Mouse (Mus musculus) embryonic fibroblast, embryonic 13.5 days (primary cell): ENCODE measurements around the gene Emsy. TPM values are rescaled to one million over a fixed set of nuclear protein-coding genes. Genes with fewer than 3 reads are reported as not detected.
A peak's percentile ranks its signal among the peaks of the same experiment; 100 is the strongest.

Source experiments
- H3K27ac ChIP-seq: 2 replicates; pipeline ENCODE4 v1.5.1; 2012; ENCODE audit warnings: low read length, control low read depth, inconsistent platforms; ENCODE audit not compliant: insufficient read depth
- H3K4me1 ChIP-seq: 2 replicates; pipeline ENCODE4 v1.6.1; 2011; ENCODE audit warnings: low read length; ENCODE audit not compliant: control insufficient read depth, insufficient read depth
- H3K4me3 ChIP-seq: 2 replicates; pipeline ENCODE4 v1.5.1; 2011; ENCODE audit warnings: mild to moderate bottlenecking, control low read depth, low read length; ENCODE audit not compliant: insufficient read depth
- CTCF ChIP-seq: IDR thresholded peaks from 2 replicates; pipeline ENCODE4 v1.5.1; 2011; ENCODE audit warnings: mild to moderate bottlenecking, control low read depth, low read length, moderate library complexity, borderline replicate concordance; ENCODE audit not compliant: insufficient read depth
- POLR2A ChIP-seq: IDR thresholded peaks from 2 replicates; pipeline ENCODE4 v1.6.1; 2011; ENCODE audit warnings: low read depth, mild to moderate bottlenecking, control low read depth, low read length, moderate library complexity
- polyA plus RNA-seq: library from polyadenylated mRNA; stranded (reverse); fragments of >200 nt; gene quantifications from 2 replicates; pipeline ENCODE4 v1.2.4, GENCODE M21; 2011; ENCODE audit warnings: low read depth; ENCODE audit not compliant: missing spikeins, insufficient read length

Gene Emsy
- polyA plus RNA-seq, 1 experiment = 58.6 TPM

GRCm38 (mm10) chr7:98629947-98630346 is 26.6 kb downstream of the Emsy start:
- Histone ChIP-seq H3K27ac (no peak overlapping the region), H3K4me3 (no peak overlapping the region), H3K4me1 (no peaks in the 10 kb centered on the region)
- TF ChIP-seq POLR2A (no peak), CTCF (no peak)

GRCm38 (mm10) chr7:98617739-98618138 is 38.8 kb downstream of the Emsy start:
- H3K27ac ChIP-seq = no peak overlapping the region
- no peaks in the 10 kb centered on the region for H3K4me1 ChIP-seq
- TF ChIP-seq CTCF (no peak), POLR2A (no peak)
- no peak overlapping the region for H3K4me3 ChIP-seq

DNA sequence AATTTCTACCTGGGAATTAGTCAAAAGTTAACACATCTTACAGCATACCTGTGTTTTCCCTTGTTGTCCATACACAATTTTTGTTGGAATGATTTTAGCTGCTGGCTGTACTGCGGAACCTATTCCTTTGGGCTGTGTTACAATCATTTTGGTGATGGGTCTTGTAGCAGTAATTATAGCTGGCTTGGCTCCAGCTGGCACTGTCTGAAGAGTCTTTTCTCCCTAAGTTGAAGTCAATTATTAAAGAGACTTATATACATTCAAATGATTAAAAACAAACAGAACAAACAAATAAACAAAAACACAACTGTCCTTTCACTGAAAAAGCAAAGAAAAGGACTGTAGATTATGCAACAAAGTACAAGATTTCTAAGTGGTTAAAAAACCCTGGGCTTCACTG is 43.6 kb downstream of the Emsy start:
- TF ChIP-seq POLR2A (no peak), CTCF (no peak)
- no peaks in the 10 kb centered on the region for H3K4me1 ChIP-seq
- no peak overlapping the region for H3K27ac ChIP-seq
- no peak overlapping the region for H3K4me3 ChIP-seq

DNA sequence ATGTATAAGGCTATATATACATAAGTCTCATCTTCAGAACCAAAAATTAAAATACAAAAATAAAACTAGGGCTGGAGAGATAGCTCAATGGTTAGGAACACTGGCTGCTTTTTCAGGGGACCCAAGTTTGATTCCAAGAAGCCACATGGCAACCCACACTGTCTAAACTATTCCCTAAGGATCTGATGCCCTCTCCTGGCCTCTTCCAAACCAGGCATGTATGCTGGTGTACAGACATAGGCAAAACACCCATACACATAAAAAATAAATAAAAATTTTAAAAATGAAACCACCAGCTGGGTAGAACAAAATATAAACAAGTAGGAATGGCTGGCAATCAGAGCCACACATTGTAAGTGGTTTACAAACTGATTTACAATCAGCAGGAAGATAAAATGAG is 48.1 kb downstream of the Emsy start:
- H3K27ac ChIP-seq = no peak overlapping the region
- H3K4me3 ChIP-seq = no peak overlapping the region
- no peak for TF ChIP-seq POLR2A
- TF ChIP-seq CTCF = no peak
- H3K4me1 ChIP-seq = no peaks in the 10 kb centered on the region

DNA sequence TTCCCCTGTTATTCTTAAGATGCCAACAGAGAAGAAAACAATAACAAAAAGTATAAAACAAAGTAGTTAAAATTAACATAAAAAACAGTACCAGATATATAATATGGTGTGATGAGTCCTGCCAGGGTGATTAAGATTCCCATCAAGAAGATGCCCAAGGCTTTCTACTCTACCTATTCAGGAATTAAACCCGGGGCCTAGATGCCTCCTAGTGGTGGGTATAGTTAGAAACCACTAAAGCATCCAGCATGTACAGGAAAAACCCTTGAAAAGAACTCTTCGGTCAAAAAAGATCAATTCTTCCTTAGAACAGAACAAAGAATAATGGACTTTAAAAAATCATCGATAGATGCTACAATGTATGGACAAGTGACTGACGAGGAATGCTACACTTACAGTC is 49.4 kb downstream of the Emsy start:
- no peak overlapping the region for H3K27ac ChIP-seq
- no peak for TF ChIP-seq CTCF
- no peak for TF ChIP-seq POLR2A
- no peaks in the 10 kb centered on the region for H3K4me1 ChIP-seq
- no peak overlapping the region for H3K4me3 ChIP-seq

- Histone ChIP-seq H3K27ac (no peak overlapping the region), H3K4me1 (no peaks in the 10 kb centered on the region), H3K4me3 (no peak overlapping the region)
- TF ChIP-seq CTCF (no peak), POLR2A (no peak)
Observed at GRCm38 (mm10) chr7:98601715-98602114, 54.9 kb downstream of the Emsy start.

DNA sequence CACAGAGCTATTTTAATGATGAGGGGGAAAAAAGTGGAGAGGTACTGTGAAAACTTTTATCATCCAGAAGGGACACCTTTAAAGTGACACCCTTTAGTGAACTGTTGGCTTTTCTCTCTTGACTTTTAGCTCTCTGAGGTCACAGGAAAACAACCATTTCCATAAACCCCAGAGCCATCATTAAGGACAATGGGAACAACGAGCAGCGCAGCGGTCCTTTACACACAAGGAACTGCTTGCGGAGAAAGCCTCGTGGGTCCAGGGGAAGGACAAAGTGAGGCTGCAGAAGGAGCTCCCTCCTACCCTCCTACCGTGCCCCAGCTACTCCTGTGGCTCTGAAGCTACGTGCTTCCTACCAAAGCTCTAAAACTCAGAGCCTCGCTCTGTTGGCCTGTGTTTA is 59.2 kb downstream of the Emsy start:
- Histone ChIP-seq H3K4me3 (no peak overlapping the region), H3K4me1 (no peaks in the 10 kb centered on the region), H3K27ac (no peak overlapping the region)
- no peak for TF ChIP-seq CTCF
- TF ChIP-seq POLR2A = no peak

GRCm38 (mm10) chr7:98594731-98595130 is 61.9 kb downstream of the Emsy start:
- Histone ChIP-seq H3K4me3 (no peak overlapping the region), H3K4me1 (no peaks in the 10 kb centered on the region), H3K27ac (no peak overlapping the region)
- TF ChIP-seq CTCF (no peak), POLR2A (no peak)

- H3K4me3 ChIP-seq = no peak overlapping the region
- TF ChIP-seq POLR2A (no peak), CTCF (no peak)
- H3K27ac ChIP-seq = no peak overlapping the region
- H3K4me1 ChIP-seq = no peaks in the 10 kb centered on the region
Observed at GRCm38 (mm10) chr7:98593276-98593675, 63.3 kb downstream of the Emsy start.

DNA sequence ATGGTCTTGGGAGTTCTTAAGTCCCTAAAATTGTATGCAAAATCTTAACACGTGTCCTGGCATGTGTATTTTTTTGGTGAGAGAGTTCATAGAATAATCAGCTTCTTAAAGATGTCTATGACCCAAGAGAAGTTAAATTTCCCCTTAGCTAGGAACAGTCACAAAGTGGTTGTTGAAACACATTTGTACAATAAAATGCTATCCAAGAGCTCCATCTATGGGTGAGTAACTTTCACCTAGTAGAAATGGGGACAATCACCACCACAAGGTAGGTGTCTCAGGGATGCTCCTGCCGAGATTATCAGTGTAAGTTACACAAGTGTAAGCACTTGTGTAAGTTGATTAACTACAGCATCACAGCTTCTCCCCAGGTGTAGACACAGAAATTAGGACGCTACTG is 67.6 kb downstream of the Emsy start:
- H3K27ac ChIP-seq = peak overlapping the region; percentile 50; the same call in 1 of the 2 replicates
- no peak overlapping the region for H3K4me3 ChIP-seq
- TF ChIP-seq POLR2A (no peak), CTCF (no peak)
- H3K4me1 ChIP-seq = no peaks in the 10 kb centered on the region; the same call in 1 of the 2 replicates

- Histone ChIP-seq H3K4me1 (no peaks in the 10 kb centered on the region; the same call in 1 of the 2 replicates), H3K4me3 (no peak overlapping the region), H3K27ac (no peak overlapping the region)
- TF ChIP-seq CTCF = no peak
- no peak for TF ChIP-seq POLR2A
Observed at GRCm38 (mm10) chr7:98586313-98586712, 70.3 kb downstream of the Emsy start.
